Mouse (Mus musculus) spleen, adult 2 months (tissue): ENCODE results near the gene Slc2a5. TPM values are rescaled to one million over a fixed set of nuclear protein-coding genes. Genes with fewer than 3 reads are reported as not detected.

ENCODE experiments used
- DNase-seq, 2 experiments: peaks; one replicate each; pipeline versions ENCODE4 v3.0.0 to v3.0.0-alpha.2; 2012 to 2021; ENCODE audit warnings: low spot score in 2 of 2, low read depth in 1 of 2
- H3K27ac ChIP-seq: fragments of 200-500 bp; 2 replicates; pipeline ENCODE4 v1.5.1; 2012; ENCODE audit warnings: low read length, inconsistent platforms; ENCODE audit not compliant: insufficient read depth
- H3K27me3 ChIP-seq: fragments of 200-500 bp; 2 replicates; pipeline ENCODE4 v1.6.1; 2012; ENCODE audit warnings: mild to moderate bottlenecking, moderate library complexity, low read length, inconsistent platforms; ENCODE audit not compliant: control insufficient read depth, insufficient read depth
- H3K36me3 ChIP-seq: fragments of 200-500 bp; 2 replicates; pipeline ENCODE4 v1.6.1; 2012; ENCODE audit warnings: mild to moderate bottlenecking, low read length, inconsistent platforms; ENCODE audit not compliant: control insufficient read depth, insufficient read depth
- H3K4me1 ChIP-seq: fragments of 200-500 bp; 2 replicates; pipeline ENCODE4 v1.6.1; 2011; ENCODE audit warnings: inconsistent platforms; ENCODE audit not compliant: control insufficient read depth, insufficient read depth, insufficient read length
- H3K4me3 ChIP-seq: fragments of 200-500 bp; 2 replicates; pipeline ENCODE4 v1.5.1; 2011; ENCODE audit warnings: mild to moderate bottlenecking, inconsistent platforms; ENCODE audit not compliant: insufficient read depth, insufficient read length; ENCODE audit errors: extremely low read depth
- CTCF ChIP-seq: fragments of 200-500 bp; IDR thresholded peaks from 2 replicates; pipeline ENCODE4 v1.5.1; 2011; ENCODE audit warnings: mild to moderate bottlenecking, inconsistent platforms; ENCODE audit not compliant: insufficient read depth, insufficient read length, insufficient replicate concordance; ENCODE audit errors: extremely low read depth
- POLR2A ChIP-seq: fragments of 200-500 bp; IDR thresholded peaks from 2 replicates; pipeline ENCODE4 v1.6.1; 2011; ENCODE audit warnings: low read depth, low read length, inconsistent platforms
- WGBS: fragments of 180-500 bp; shearing (Covaris S2); methylation state at CpG from one replicate; pipeline ENCODE4 v1.1.7; 2018; 5-methylcytosine and 5-hydroxymethylcytosine counted together
- polyA plus RNA-seq: library from polyadenylated mRNA; depleted of rRNA; stranded (reverse); fragments of >200 nt; gene quantifications from 2 replicates; pipeline ENCODE4 v1.2.3, GENCODE M21; 2012

Gene Slc2a5
- polyA plus RNA-seq, 1 experiment: 0.05 TPM

DNA sequence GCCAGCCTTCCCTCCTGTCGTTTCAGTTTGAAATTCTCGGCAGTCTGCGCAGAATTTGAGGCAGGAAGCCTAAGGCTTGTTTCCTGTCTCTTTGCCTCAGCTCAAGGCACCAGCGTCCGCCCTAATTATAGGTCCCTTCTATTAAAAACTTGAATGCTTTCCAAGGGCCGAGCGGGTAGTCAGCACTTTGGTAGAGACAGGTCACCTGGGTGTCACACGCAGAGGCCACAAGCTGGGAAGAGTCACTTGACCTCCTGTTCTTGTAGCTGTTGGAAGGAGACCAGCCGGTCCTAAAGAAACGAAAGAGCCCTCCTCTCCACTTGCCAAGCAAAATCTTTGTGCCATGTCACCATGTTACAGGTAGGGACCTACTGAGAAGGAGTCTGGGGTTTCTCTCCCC is 30.0 kb upstream of the Slc2a5 start:
- 26% methylated on average over 10 of the region's 10 CpGs for WGBS
- no peak overlapping the region for H3K4me3 ChIP-seq
- TF ChIP-seq CTCF: no peak
- no peak for TF ChIP-seq POLR2A

DNA sequence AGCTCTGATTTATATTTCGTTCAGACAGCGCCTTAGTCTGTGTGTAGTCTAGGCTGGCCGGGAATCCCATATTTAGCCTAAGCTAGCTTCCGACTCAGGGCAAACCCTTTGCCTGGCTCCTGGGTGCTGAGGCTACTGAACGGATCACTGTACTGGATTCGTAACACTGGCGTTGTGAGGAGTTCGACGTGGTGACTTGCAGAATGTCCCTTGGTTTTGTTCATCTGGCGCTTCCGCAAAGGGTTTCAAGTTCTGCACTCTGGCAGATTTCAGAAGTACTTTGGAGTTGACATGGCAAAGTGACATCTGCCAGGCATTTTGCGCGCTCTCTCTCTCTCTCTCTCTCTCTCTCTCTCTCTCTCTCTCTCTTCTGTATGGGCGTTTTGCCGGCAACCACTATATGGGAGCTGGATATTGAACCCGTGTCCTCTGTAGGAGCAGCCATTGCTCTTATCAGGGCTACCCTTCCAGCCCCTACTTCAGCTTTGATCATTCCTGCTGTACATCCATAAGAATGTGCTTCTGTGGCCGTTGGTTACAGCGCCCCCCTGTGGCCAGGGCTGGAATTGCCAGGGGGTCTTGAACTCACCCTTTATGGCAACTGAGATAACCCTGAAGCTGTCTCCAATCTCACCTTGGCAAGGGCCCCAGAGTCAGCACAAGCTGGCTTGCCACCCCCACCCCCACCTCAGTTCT is 27.0 kb upstream of the Slc2a5 start:
- DNase-seq: peak in 1 of 2 experiments; percentile 39
- Histone ChIP-seq H3K4me3 (no peak overlapping the region), H3K4me1 (peaks cover 4% of the 10 kb centered on the region; the same call in 1 of the 2 replicates), H3K27me3 (no peaks in the 10 kb centered on the region), H3K27ac (no peak overlapping the region), H3K36me3 (no peaks in the 10 kb centered on the region)
- TF ChIP-seq CTCF (peak; percentile 80; the same call in 1 of the 2 replicates), POLR2A (no peak)
- 86% methylated on average over 18 of the region's 18 CpGs for WGBS

More for the DNA sequence above, 30.0 kb upstream of the Slc2a5 start:
- no peak for DNase-seq
- no peaks in the 10 kb centered on the region for H3K36me3 ChIP-seq
- H3K27ac ChIP-seq: no peak overlapping the region
- no peaks in the 10 kb centered on the region; the same call in 1 of the 2 replicates for H3K4me1 ChIP-seq
- no peaks in the 10 kb centered on the region for H3K27me3 ChIP-seq

DNA sequence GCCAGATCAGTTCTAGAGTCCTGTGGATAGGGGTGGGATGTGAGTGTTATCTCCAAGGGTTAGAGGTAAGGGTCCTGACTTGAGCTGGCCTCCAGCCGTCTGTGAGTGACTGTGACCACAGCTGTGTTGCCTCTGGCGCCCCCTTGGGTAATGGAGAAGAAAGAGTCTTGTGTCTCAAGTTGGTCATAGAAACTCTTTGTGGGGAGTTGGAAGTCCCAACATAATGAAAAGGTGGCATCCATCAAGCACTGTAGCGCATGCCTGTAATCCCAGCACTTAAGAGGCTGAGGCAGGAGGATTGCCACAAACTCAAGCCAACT is 26.5 kb upstream of the Slc2a5 start:
- H3K4me1 ChIP-seq: peaks cover 4% of the 10 kb centered on the region; the same call in 1 of the 2 replicates
- H3K4me3 ChIP-seq: no peak overlapping the region
- 48% methylated on average over 3 of the region's 3 CpGs for WGBS
- no peak for DNase-seq
- TF ChIP-seq CTCF (no peak), POLR2A (no peak)
- no peaks in the 10 kb centered on the region for H3K36me3 ChIP-seq
- H3K27me3 ChIP-seq: no peaks in the 10 kb centered on the region
- H3K27ac ChIP-seq: no peak overlapping the region

DNA sequence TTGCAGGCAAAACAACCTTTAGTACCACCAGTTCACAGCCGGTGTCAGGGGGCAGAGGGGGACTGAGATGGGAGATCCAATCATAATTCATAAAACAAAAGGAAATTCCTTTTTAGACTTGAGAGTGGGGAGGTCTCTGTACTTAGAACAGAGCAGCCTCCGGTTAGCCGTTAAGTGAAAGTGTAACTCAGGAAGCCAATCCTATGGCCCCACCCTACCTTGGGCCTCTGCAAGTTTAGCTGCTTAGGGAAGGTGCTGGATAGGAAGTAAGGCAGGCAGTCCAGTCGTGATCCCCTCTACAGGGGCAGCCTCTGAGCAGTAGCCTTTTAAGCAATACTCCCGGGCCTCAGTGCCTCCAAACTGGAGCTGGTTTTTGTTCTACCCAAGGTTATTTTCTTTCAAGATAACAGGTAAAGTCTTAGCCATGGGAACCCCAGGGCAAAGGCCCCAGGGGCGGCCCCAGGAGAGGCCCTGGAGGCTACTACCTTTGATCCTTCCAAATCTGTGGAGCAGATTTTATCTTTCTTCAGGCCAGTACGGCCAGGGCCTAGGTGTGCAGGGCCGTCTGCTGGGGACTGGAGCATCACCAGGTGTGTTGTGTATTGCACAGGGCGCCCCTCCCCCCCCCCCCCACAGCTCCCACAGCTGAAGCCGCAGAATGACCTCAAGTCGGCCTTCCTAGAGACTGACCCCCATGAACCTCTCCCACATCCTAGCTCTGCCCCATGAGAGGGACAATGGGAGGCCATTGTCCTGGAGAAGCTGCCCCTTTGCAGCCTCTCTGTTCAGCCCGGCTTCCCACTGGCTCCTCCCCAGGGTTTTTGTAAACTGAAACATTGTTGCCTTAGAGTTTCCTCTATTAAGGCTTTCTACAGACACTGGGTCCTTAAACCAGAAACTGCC is 25.3 kb upstream of the Slc2a5 start:
- no peaks in the 10 kb centered on the region for H3K36me3 ChIP-seq
- peaks cover 4% of the 10 kb centered on the region; the same call in 1 of the 2 replicates for H3K4me1 ChIP-seq
- TF ChIP-seq POLR2A (no peak), CTCF (no peak)
- H3K27me3 ChIP-seq: no peaks in the 10 kb centered on the region
- H3K27ac ChIP-seq: no peak overlapping the region
- 54% methylated on average over 12 of the region's 12 CpGs for WGBS
- DNase-seq: no peak
- no peak overlapping the region for H3K4me3 ChIP-seq

DNA sequence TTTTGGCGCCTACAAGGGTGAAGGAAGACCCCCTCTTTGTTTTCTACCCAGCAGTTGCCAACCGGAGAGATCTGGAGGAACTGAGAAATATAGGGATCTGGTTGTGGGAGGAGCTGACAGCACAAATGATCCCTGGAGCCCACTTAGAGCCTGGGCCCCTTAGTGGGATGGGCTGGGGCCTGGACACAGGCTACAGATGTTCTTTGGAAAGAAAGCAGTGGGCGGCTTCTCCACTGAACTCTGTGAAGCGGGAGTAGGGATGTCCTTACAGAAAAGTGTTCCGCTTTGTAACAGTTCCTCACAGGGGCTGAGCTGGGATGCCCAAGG is 24.7 kb upstream of the Slc2a5 start:
- DNase-seq: no peak
- WGBS: 87% methylated on average over 5 of the region's 5 CpGs
- no peak for TF ChIP-seq CTCF
- TF ChIP-seq POLR2A: no peak

DNA sequence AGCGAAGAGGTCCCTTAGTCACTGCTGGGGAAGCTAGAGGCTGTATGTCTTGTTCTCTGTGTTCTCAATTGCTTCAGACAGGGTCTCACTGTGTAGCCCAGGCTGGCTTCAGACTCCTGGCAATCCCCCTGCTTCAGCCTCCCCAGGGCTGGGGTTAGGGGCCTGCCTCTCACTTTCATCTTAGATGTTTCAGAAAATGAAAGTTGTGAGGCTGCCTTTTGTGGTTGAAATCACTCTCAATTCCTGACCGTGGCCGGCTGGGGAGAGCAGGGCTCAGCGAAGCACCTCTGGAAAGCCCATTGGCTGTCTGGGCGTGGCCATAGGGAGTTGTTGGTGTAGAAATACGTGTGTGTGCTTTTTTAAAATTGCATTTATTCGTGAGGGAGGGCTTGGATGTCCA is 22.8 kb upstream of the Slc2a5 start:
- no peaks in the 10 kb centered on the region for H3K27me3 ChIP-seq
- no peak for TF ChIP-seq POLR2A
- TF ChIP-seq CTCF: no peak
- DNase-seq: no peak
- H3K27ac ChIP-seq: no peak overlapping the region
- H3K4me3 ChIP-seq: no peak overlapping the region
- WGBS: 51% methylated on average over 7 of the region's 7 CpGs
- peaks cover 4% of the 10 kb centered on the region; the same call in 1 of the 2 replicates for H3K4me1 ChIP-seq
- H3K36me3 ChIP-seq: no peaks in the 10 kb centered on the region

More for the DNA sequence above, 24.7 kb upstream of the Slc2a5 start:
- no peaks in the 10 kb centered on the region for H3K36me3 ChIP-seq
- peaks cover 4% of the 10 kb centered on the region; the same call in 1 of the 2 replicates for H3K4me1 ChIP-seq
- no peak overlapping the region for H3K27ac ChIP-seq
- no peaks in the 10 kb centered on the region for H3K27me3 ChIP-seq
- no peak overlapping the region for H3K4me3 ChIP-seq

DNA sequence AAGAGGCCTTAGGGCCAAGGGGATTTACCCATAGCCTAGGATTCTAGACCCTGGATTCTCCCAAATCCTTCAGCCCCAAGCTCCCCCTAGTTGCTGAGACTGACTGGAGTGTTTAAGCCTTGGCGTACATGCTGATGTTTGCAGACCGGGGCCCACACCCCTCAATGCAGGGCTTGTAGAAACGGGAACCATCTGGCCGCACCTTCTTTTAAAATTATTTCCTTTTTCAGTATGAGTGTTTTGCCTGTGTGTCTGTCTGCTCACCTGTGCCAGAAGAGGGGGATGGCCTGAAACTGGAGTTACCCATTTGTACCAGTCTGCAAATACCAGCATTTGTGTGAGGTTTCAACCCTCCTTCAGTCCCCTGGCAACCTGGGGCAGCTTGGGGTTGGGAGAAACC is 21.2 kb upstream of the Slc2a5 start:
- no peak for DNase-seq
- H3K36me3 ChIP-seq: no peaks in the 10 kb centered on the region
- 37% methylated on average over 4 of the region's 4 CpGs for WGBS
- no peak overlapping the region for H3K4me3 ChIP-seq
- no peak overlapping the region for H3K27ac ChIP-seq
- TF ChIP-seq CTCF (no peak), POLR2A (no peak)
- H3K27me3 ChIP-seq: no peaks in the 10 kb centered on the region
- peaks cover 4% of the 10 kb centered on the region; the same call in 1 of the 2 replicates for H3K4me1 ChIP-seq
